Mouse (Mus musculus) CH12.LX (cell line): ENCODE results near the gene Tmem129. TPM values are rescaled to one million over a fixed set of nuclear protein-coding genes. Genes with fewer than 3 reads are reported as not detected.

Source experiments
- DNase-seq: peaks from one replicate; pipeline ENCODE4 v3.0.0-alpha.2; 2013; ENCODE audit errors: extremely low read depth
- H3K27ac ChIP-seq: 2 replicates; pipeline ENCODE4 v1.5.1; 2012; ENCODE audit warnings: low read depth, mild to moderate bottlenecking, control low read depth, moderate library complexity; ENCODE audit not compliant: insufficient read depth
- H3K27me3 ChIP-seq: replicated peaks from 2 replicates; pipeline ENCODE3; 2012; ENCODE audit warnings: inconsistent platforms
- H3K36me3 ChIP-seq, 2 experiments: replicated peaks in 1 of 2; 2 replicates each; pipeline versions ENCODE3 to v1.6.1; 2012; ENCODE audit warnings: inconsistent platforms in 1 of 2, low read length in 1 of 2, mild to moderate bottlenecking in 1 of 2, mixed read lengths in 1 of 2, moderate library complexity in 1 of 2; ENCODE audit not compliant: control insufficient read depth in 1 of 2, insufficient read depth in 1 of 2
- H3K4me1 ChIP-seq, 2 experiments: 2 replicates each; pipeline ENCODE4 v1.6.1; 2012; ENCODE audit warnings: inconsistent platforms in 1 of 2, moderate library complexity in 1 of 2; ENCODE audit not compliant: insufficient read depth in 2 of 2, control insufficient read depth in 1 of 2
- H3K4me2 ChIP-seq: 2 replicates; pipeline ENCODE4 v1.6.1; 2012; ENCODE audit warnings: low read depth, mild to moderate bottlenecking, control low read depth; ENCODE audit not compliant: poor library complexity, insufficient read depth, severe bottlenecking
- H3K4me3 ChIP-seq, 3 experiments: fragments of 150-350 bp in 1 of 3; sonication (generic) in 1 of 3; replicated peaks in 1 of 3; 2 replicates each; pipeline versions ENCODE3 to v1.5.1; 2011 to 2012; ENCODE audit warnings: low read depth in 2 of 3, low read length in 2 of 3, mild to moderate bottlenecking in 2 of 3, moderate library complexity in 2 of 3, control low read depth in 1 of 3, improper control_type of control experiment in 1 of 3, inconsistent platforms in 1 of 3, mixed read lengths in 1 of 3; ENCODE audit not compliant: poor library complexity in 1 of 3
- H3K79me2 ChIP-seq: replicated peaks from 2 replicates; pipeline ENCODE4 v1.6.1; 2012; ENCODE audit warnings: mild to moderate bottlenecking, moderate library complexity; ENCODE audit not compliant: control insufficient read depth, poor library complexity, insufficient read depth, severe bottlenecking; ENCODE audit errors: extremely low read depth
- H3K9ac ChIP-seq: 2 replicates; pipeline ENCODE4 v1.6.1; 2012; ENCODE audit warnings: low read depth, mild to moderate bottlenecking, control low read depth, moderate library complexity; ENCODE audit not compliant: insufficient read depth
- H3K9me3 ChIP-seq: replicated peaks from 2 replicates; pipeline ENCODE3; 2012; ENCODE audit warnings: low read length, inconsistent platforms, mixed read lengths
- CHD2 ChIP-seq: IDR thresholded peaks from 2 replicates; pipeline ENCODE4 v1.6.1; 2011; ENCODE audit warnings: low read length, improper control_type of control experiment
- E2F4 ChIP-seq: IDR thresholded peaks from 2 replicates; pipeline ENCODE4 v1.6.1; 2011; ENCODE audit warnings: low read depth, low read length, improper control_type of control experiment; ENCODE audit not compliant: insufficient replicate concordance
- ELF1 ChIP-seq: IDR thresholded peaks from 2 replicates; pipeline ENCODE4 v1.6.1; 2014; ENCODE audit warnings: low read depth, mild to moderate bottlenecking, inconsistent platforms, low read length, improper control_type of control experiment
- EP300 ChIP-seq: IDR thresholded peaks from 2 replicates; pipeline ENCODE4 v1.6.1; 2011; ENCODE audit warnings: low read length, improper control_type of control experiment
- MEF2A ChIP-seq: IDR thresholded peaks from 2 replicates; pipeline ENCODE4 v1.6.1; 2014; ENCODE audit warnings: low read depth, mild to moderate bottlenecking, inconsistent platforms, low read length, improper control_type of control experiment, borderline replicate concordance
- MXI1 ChIP-seq: IDR thresholded peaks from 2 replicates; pipeline ENCODE4 v1.6.1; 2011; ENCODE audit warnings: mild to moderate bottlenecking, low read depth, low read length, improper control_type of control experiment
- MYC ChIP-seq: IDR thresholded peaks from 2 replicates; pipeline ENCODE4 v1.6.1; 2011; ENCODE audit warnings: low read depth, mild to moderate bottlenecking, improper control_type of control experiment, low read length
- NELFE ChIP-seq: IDR thresholded peaks from 2 replicates; pipeline ENCODE4 v1.6.1; 2011; ENCODE audit warnings: low read depth, low read length, improper control_type of control experiment
- PAX5 ChIP-seq: IDR thresholded peaks from 2 replicates; pipeline ENCODE4 v1.6.1; 2012; ENCODE audit warnings: low read length, inconsistent platforms, mixed read lengths
- POLR2A ChIP-seq: IDR thresholded peaks from 2 replicates; pipeline ENCODE4 v1.6.1; 2011; ENCODE audit warnings: low read depth, mild to moderate bottlenecking, improper control_type of control experiment, low read length
- RAD21 ChIP-seq: IDR thresholded peaks from 2 replicates; pipeline ENCODE4 v1.6.1; 2011; ENCODE audit warnings: low read depth, mild to moderate bottlenecking, low read length, improper control_type of control experiment, moderate library complexity
- SIN3A ChIP-seq: IDR thresholded peaks from 2 replicates; pipeline ENCODE4 v1.6.1; 2012; ENCODE audit warnings: low read length, improper control_type of control experiment, inconsistent platforms
- UBTF ChIP-seq: IDR thresholded peaks from 2 replicates; pipeline ENCODE4 v1.6.1; 2012; ENCODE audit warnings: low read depth, mild to moderate bottlenecking, inconsistent platforms, low read length, improper control_type of control experiment, moderate library complexity
- USF2 ChIP-seq: conservative IDR thresholded peaks from 2 replicates; pipeline ENCODE4 v1.6.1; 2011; ENCODE audit warnings: low read depth, low read length, improper control_type of control experiment
- ZC3H11A ChIP-seq: IDR thresholded peaks from 2 replicates; pipeline ENCODE4 v1.6.1; 2012; ENCODE audit warnings: low read depth, mild to moderate bottlenecking, inconsistent platforms, low read length, improper control_type of control experiment
- ZMIZ1 ChIP-seq: IDR thresholded peaks from 2 replicates; pipeline ENCODE4 v1.6.1; 2012; ENCODE audit warnings: low read depth, mild to moderate bottlenecking, inconsistent platforms, low read length, improper control_type of control experiment
- dilution Hi-C: fragments of 300-500 bp; cut with MboI; formaldehyde crosslinking; loops from 2 replicates; pipeline ENCODE4 v1.14.3; 2020; ENCODE audit warnings: low sequenced_read_pairs; ENCODE audit not compliant: extremely low pct_unique_long_range_greater_than_20kb, extremely low pct_ligation_motif_present
- in situ Hi-C: fragments of 300-500 bp; cut with MboI; formaldehyde crosslinking; loops from 3 replicates; pipeline ENCODE4 v1.14.3; 2019; ENCODE audit warnings: low sequenced_read_pairs, low pct_ligation_motif_present, low pct_unique_long_range_greater_than_20kb, mixed read lengths
- polyA plus RNA-seq: library from polyadenylated mRNA; unstranded; fragments of >175 nt; gene quantifications from 2 replicates; pipeline ENCODE4 v1.2.1, GENCODE M21; 2012; ENCODE audit warnings: low read depth; ENCODE audit not compliant: insufficient read length
- total RNA-seq, 2 experiments: library from RNA; depleted of rRNA; stranded (reverse); fragments of 300-350 nt in 1 of 2; fragments of >200 nt in 1 of 2; gene quantifications; 2 replicates each; pipeline ENCODE4 v1.2.3; 2012 to 2014

The Tmem129 gene
- total and polyA plus RNA-seq, 3 experiments = 10.8 to 15.2 (median 12.7) TPM

- Histone ChIP-seq H3K27me3 (no peaks in the 10 kb centered on the region), H3K4me2 (no peak overlapping the region), H3K4me1 (peaks cover 0 to 12% of the 10 kb centered on the region in 2 experiments; a peak in 1 of 4 replicates), H3K27ac (no peak overlapping the region), H3K79me2 (no peaks in the 10 kb centered on the region), H3K9me3 (no peaks in the 10 kb centered on the region), H3K4me3 (no peak overlapping the region), H3K9ac (no peak overlapping the region), H3K36me3 (peaks cover 63 to 95% of the 10 kb centered on the region in 2 experiments)
- no peak for DNase-seq
- TF ChIP-seq RAD21 (no peak), SIN3A (no peak), POLR2A (no peak), UBTF (no peak), PAX5 (no peak)
- dilution Hi-C loops (no loop called here), in situ Hi-C loops (no loop called here)
Observed at GRCm38 (mm10) chr5:33606631-33607030, 51.6 kb downstream of the Tmem129 start.

GRCm38 (mm10) chr5:33605314-33605713, 52.9 kb downstream of the Tmem129 start:
- H3K4me2 ChIP-seq = no peak overlapping the region
- H3K4me3 ChIP-seq = no peak overlapping the region
- no peaks in the 10 kb centered on the region for H3K27me3 ChIP-seq
- H3K9ac ChIP-seq = no peak overlapping the region
- TF ChIP-seq USF2 (no peak), EP300 (no peak), MYC (no peak), E2F4 (no peak), CHD2 (no peak), NELFE (no peak), ELF1 (no peak), ZMIZ1 (no peak), MXI1 (no peak), ZC3H11A (no peak), MEF2A (no peak)
- TF ChIP-seq, all 38 proteins: peak for 0
- DNase-seq = no peak
- dilution Hi-C loops = no loop called here
- Histone ChIP-seq H3K27ac (no peak overlapping the region), H3K79me2 (no peaks in the 10 kb centered on the region), H3K36me3 (peaks cover 74 to 97% of the 10 kb centered on the region in 2 experiments), H3K9me3 (no peaks in the 10 kb centered on the region), H3K4me1 (peaks cover 0 to 12% of the 10 kb centered on the region in 2 experiments; a peak in 1 of 4 replicates)
- in situ Hi-C loops = no loop called here

Other genes with a start within 250 kb of the Tmem129 start
- gene Nkx1-1, start 224.4 kb downstream of the Tmem129 start, total RNA-seq (2012; rRNA removed) = not detected in 2 replicates
- not detected in 2 replicates for gene Nkx1-1, start 224.4 kb downstream of the Tmem129 start, total RNA-seq (2014; rRNA removed)
- not detected in 2 replicates for gene Nkx1-1, start 224.4 kb downstream of the Tmem129 start, polyA plus RNA-seq
- gene Fam53a, start 28.8 kb downstream of the Tmem129 start, total RNA-seq (2012; rRNA removed) = 27.9 and 29.2 TPM in 2 replicates
- gene Fam53a, start 28.8 kb downstream of the Tmem129 start, total RNA-seq (2014; rRNA removed) = 25.1 and 26.6 TPM in 2 replicates
- 32.9 and 33.4 TPM in 2 replicates for gene Fam53a, start 28.8 kb downstream of the Tmem129 start, polyA plus RNA-seq
- gene Gm9903, start 28.5 kb downstream of the Tmem129 start, total RNA-seq (2012; rRNA removed) = 0.08 and 0.21 TPM in 2 replicates
- gene Gm9903, start 28.5 kb downstream of the Tmem129 start, total RNA-seq (2014; rRNA removed) = 0.16 and 0.22 TPM in 2 replicates
- gene Gm9903, start 28.5 kb downstream of the Tmem129 start, polyA plus RNA-seq = 0.26 TPM in 1 of 2 replicates, not detected in the other
- gene Slbp, start 5.8 kb downstream of the Tmem129 start, total RNA-seq (2012; rRNA removed) = 85.4 and 111 TPM in 2 replicates
- 263 and 284 TPM in 2 replicates for gene Slbp, start 5.8 kb downstream of the Tmem129 start, total RNA-seq (2014; rRNA removed)
- 117 and 148 TPM in 2 replicates for gene Slbp, start 5.8 kb downstream of the Tmem129 start, polyA plus RNA-seq
- 89.4 and 110 TPM in 2 replicates for gene Tacc3, start 288 bp downstream of the Tmem129 start, total RNA-seq (2012; rRNA removed)
- 186 and 202 TPM in 2 replicates for gene Tacc3, start 288 bp downstream of the Tmem129 start, total RNA-seq (2014; rRNA removed)
- 160 and 175 TPM in 2 replicates for gene Tacc3, start 288 bp downstream of the Tmem129 start, polyA plus RNA-seq
- 0.76 and 1.2 TPM in 2 replicates for gene Fgfr3, start 63.3 kb upstream of the Tmem129 start, total RNA-seq (2012; rRNA removed)
- gene Fgfr3, start 63.3 kb upstream of the Tmem129 start, total RNA-seq (2014; rRNA removed) = 0.12 and 0.19 TPM in 2 replicates
- gene Fgfr3, start 63.3 kb upstream of the Tmem129 start, polyA plus RNA-seq = 0.23 and 0.35 TPM in 2 replicates
- gene Letm1, start 124.4 kb upstream of the Tmem129 start, total RNA-seq (2012; rRNA removed) = 21.8 and 25.7 TPM in 2 replicates
- gene Letm1, start 124.4 kb upstream of the Tmem129 start, total RNA-seq (2014; rRNA removed) = 25.1 and 27.6 TPM in 2 replicates
- gene Letm1, start 124.4 kb upstream of the Tmem129 start, polyA plus RNA-seq = 43.0 and 43.4 TPM in 2 replicates
- 55.0 and 63.3 TPM in 2 replicates for gene Nsd2, start 162.3 kb upstream of the Tmem129 start, total RNA-seq (2012; rRNA removed)
- gene Nsd2, start 162.3 kb upstream of the Tmem129 start, total RNA-seq (2014; rRNA removed) = 39.8 and 43.7 TPM in 2 replicates
- gene Nsd2, start 162.3 kb upstream of the Tmem129 start, polyA plus RNA-seq = 47.2 and 49.9 TPM in 2 replicates